Mouse (Mus musculus): Measurements from ENCODE around the gene St6galnac4.
A peak's percentile ranks its signal among the peaks of the same experiment; 100 is the strongest.

St6galnac4 gene

GRCm38 (mm10) chr2:32629276-32629976, 42.5 kb downstream of the St6galnac4 start:
- DNase-seq, result peak; percentile 59 to 83

- peak in 1 of 2 experiments; percentile 30 for DNase-seq
Measured at GRCm38 (mm10) chr2:32630036-32630435, 43.1 kb downstream of the St6galnac4 start.

DNA sequence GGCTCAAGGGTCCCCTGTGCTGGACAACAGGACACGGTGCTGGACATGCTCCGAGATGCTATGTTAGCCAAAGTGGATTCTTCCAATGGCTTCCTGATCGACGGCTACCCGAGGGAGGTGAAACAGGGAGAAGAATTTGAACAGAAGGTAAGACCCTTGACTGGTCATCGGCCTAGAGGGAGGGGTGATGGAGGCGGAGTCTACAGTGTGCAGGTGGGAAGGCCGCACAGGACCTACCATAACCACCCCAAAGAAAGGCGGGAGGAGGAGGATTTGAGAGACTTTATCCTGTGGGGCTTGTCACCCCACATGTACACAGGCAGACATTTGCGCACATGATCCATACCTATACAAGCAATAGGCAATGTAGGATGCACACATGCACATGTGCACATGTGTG, 44.2 kb downstream of the St6galnac4 start:
- peak in 1 of 2 experiments; percentile 42 for DNase-seq

GRCm38 (mm10) chr2:32631737-32632394, 45.0 kb downstream of the St6galnac4 start:
- peak; percentile 82 to 85 for DNase-seq

DNA sequence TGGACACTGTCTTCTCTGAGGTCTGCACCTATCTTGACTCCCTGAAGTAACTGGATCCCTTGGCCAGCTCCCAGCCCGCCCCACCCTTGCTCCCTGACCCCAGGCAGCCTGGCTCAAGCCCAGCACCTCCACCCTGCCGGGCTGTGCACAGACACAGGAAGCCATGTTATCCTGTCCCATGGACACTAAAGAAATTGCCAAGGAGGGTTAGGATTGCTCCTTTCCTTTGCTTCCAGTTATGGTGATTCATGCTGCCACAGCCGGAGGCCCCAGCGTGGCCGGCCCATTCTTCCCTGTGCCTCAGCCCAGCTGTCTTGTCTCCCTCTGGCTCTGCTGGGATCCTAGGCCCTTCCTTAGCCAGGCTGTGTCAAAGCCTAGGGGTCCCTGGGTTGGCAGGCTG, 46.8 kb downstream of the St6galnac4 start:
- peak; percentile 68 to 86 for DNase-seq

GRCm38 (mm10) chr2:32634277-32635105, 47.6 kb downstream of the St6galnac4 start:
- peak in 1 of 2 experiments; percentile 54 for DNase-seq

GRCm38 (mm10) chr2:32636617-32637016, 49.7 kb downstream of the St6galnac4 start:
- no peak for DNase-seq

DNA sequence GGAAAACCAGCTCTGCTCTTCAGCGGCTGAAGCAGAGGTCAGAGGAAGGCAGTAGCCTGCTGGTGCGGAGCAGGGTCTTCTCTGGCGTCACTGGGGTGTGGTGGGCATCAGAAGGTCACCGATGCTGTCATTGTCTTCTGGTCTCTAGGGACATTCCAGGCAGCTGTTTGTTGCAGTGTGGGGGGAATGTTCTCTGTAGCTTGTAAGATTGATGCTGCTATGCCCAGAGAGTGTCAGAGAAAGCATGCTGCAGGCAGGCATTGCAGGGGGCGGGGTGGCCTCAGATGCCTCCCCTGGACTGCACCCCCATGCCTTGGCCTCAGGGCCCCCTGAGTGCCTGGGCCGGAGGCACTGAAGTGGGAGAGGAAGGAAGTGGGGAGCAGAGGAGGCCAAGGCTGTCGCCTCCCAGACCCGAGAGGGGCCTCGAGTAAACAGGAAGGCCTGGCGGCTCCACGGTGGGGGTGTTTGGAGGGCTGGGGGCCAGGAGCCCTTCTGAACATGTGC, 50.9 kb downstream of the St6galnac4 start:
- peak; percentile 74 to 94 for DNase-seq

- DNase-seq, result no peak
Measured at GRCm38 (mm10) chr2:32639632-32640031, 52.7 kb downstream of the St6galnac4 start.

DNA sequence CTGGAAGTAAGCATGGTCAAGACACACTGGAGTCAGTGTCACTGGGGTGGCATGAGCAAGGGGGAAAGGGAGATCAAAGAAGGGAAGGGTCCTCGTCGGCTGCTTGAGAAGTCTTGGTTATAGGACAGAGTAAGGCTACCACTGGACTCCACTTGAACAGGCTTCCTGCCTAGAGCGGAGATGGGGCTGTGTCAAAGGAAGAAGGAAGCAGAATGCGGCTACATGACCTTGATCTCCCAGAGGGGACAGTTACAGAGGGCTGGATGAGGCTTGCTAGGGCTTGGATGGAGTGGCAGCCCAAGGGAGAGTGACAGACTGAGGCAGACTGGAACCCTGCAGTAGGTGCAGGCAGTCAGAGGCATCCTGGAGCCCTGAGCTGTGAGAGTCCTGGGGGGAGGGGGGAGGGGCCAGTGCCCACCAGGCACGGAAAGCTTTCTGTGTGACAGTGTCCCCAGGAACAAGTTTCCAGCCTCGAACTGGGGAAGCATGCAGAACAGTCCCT, 53.7 kb downstream of the St6galnac4 start:
- DNase-seq, result no peak

DNA sequence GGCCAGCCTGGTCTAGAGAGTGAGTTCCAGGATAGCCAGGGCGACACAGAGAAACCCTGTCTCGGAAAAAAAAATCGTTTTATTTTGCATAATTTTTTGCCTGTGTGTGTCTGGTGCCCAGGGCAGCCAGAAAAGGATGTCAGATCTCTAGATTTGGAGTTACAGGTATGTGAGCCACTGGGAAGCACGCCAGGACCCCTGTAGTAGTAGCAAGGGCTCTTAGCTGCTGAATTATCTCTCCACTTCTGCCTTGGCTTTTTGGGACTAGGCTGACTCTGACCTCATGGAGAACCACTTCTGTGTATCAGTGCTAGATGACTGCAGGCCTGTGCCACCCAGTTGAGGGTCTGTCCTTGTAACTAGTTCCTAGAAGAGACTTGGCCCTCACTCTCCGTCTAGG, 54.9 kb downstream of the St6galnac4 start:
- DNase-seq, result no peak

GRCm38 (mm10) chr2:32642813-32643212, 55.9 kb downstream of the St6galnac4 start:
- peak; percentile 75 to 86 for DNase-seq

- DNase-seq, result no peak
Measured at GRCm38 (mm10) chr2:32644083-32644482, 57.2 kb downstream of the St6galnac4 start.

DNA sequence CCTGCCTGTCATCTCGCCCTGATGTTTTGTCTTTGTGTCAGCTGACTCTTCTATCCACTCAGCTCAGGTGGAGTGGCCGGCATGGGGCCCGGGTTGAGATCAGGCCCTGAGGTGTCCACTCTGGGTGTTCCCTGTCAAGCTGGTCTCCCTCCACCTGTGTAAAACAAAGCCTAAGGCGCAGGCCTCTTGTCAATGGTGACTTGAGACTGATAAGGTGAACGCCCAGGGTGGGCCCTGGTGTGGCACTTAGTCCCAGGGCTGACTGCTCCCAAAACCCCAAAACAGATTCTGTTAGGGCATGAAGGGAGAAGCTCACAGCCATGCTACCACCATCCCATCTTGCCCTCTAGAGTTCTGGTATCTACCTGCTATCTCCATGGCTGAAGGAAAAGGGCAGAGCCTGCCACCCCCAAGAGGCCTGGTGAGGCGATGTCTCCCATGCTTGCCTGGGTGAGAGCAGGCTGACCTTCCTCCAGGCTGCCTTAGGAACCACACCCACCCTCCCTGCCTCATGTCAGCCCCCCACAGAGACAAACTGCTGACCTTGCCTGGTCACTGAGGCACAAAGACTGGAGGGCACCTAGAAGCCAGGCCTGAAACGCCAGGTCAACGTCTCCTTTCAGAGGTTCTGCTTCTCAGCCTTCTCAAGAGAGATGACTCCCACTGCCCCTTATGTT, 58.0 kb downstream of the St6galnac4 start:
- DNase-seq, result no peak

- no peak for DNase-seq
Measured at GRCm38 (mm10) chr2:32645647-32646046, 58.8 kb downstream of the St6galnac4 start.

GRCm38 (mm10) chr2:32646379-32647056, 59.6 kb downstream of the St6galnac4 start, which contains the start of gene Eng:
Eng (plus strand) TSS chr2:32646595.
- peak; percentile 88 to 92 for DNase-seq

DNA sequence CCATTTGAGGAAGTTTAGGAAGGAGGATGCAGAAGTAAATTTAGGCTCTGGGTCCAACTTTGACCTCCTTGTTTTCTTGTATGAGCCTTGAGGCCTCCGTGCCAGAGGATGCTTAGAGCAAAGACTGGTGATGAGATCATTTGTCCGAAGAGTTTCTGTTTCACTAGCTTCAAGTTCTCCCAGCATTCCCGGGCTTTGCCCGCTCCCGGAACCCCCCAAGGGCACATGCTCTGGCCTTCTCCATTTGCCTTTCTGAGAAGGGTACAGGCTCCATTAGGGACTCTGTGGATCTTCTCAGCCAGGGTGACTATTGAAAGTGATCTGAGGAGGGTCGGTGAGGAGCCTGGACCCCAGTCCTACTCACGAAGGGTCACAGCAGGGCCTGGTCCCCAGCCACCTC, 60.5 kb downstream of the St6galnac4 start:
- DNase-seq, result no peak

Data from kidney, postnatal 25 days (tissue).